ENCODE assay signal across 9 mouse cellular contexts in genomic region chr2:31314007-31314465, GRCm38 (mm10). TPM values are rescaled to one million over a fixed set of nuclear protein-coding genes. Genes with fewer than 3 reads are reported as not detected.
A peak's percentile ranks its signal among the peaks of the same experiment; 100 is the strongest.
DNase-seq lines count a peak whose midpoint lies in the region; ATAC-seq lines count a peak whose summit lies in the region.
"Had no signal": no experiment of that assay in that cellular context is flagged by ENCODE, and none has a peak within 500 bp of the region (broad histone marks: within the 10 kb centered on the region; RNA-seq: fewer than 3 reads in every experiment).

Gene Hmcn2 (plus strand): TSS chr2:31314415.

- WGBS in kidney, embryonic 15.5 days, result 1% methylated on average over 33 of the region's 33 CpGs
- 1% methylated on average over 33 of the region's 33 CpGs for WGBS in forebrain, embryonic 15.5 days
- WGBS in hindbrain, embryonic 12.5 days, result 2% methylated on average over 32 of the region's 33 CpGs
- WGBS in neural tube, embryonic 12.5 days, result 4% methylated on average over 33 of the region's 33 CpGs

- peak within 1 kb of the TSS; percentile 27 for H3K4me3 ChIP-seq in kidney, embryonic 15.5 days (replicated peaks)
- H3K4me3 ChIP-seq in forebrain, embryonic 15.5 days, result peak within 1 kb of the TSS; percentile 7
- peak within 1 kb of the TSS; percentile 18 for H3K4me3 ChIP-seq in hindbrain, embryonic 12.5 days
- H3K4me3 ChIP-seq in neural tube, embryonic 12.5 days, result no peak within 1 kb of the TSS

- H3K4me1 ChIP-seq in kidney, embryonic 15.5 days, result peaks cover 15% of the 10 kb centered on the region
- H3K4me1 ChIP-seq in forebrain, embryonic 15.5 days, result peaks cover 4% of the 10 kb centered on the region; the same call in 1 of the 2 replicates
- H3K4me1 ChIP-seq in hindbrain, embryonic 12.5 days, result peaks cover 7% of the 10 kb centered on the region; the same call in 1 of the 2 replicates
- peaks cover 13% of the 10 kb centered on the region for H3K4me1 ChIP-seq in neural tube, embryonic 12.5 days

- no peaks in the 10 kb centered on the region for H3K9me3 ChIP-seq in kidney, embryonic 15.5 days (replicated peaks)
- no peaks in the 10 kb centered on the region for H3K9me3 ChIP-seq in forebrain, embryonic 15.5 days
- no peaks in the 10 kb centered on the region for H3K9me3 ChIP-seq in hindbrain, embryonic 12.5 days (replicated peaks)
- no peaks in the 10 kb centered on the region for H3K9me3 ChIP-seq in neural tube, embryonic 12.5 days

- H3K9ac ChIP-seq in kidney, embryonic 15.5 days, result no peak within 1 kb of the TSS
- H3K9ac ChIP-seq in forebrain, embryonic 15.5 days (replicated peaks), result no peak within 1 kb of the TSS
- H3K9ac ChIP-seq in hindbrain, embryonic 12.5 days, result no peak within 1 kb of the TSS
- no peak within 1 kb of the TSS for H3K9ac ChIP-seq in neural tube, embryonic 12.5 days

- H3K36me3 ChIP-seq in kidney, embryonic 15.5 days, result no peaks in the 10 kb centered on the region
- H3K36me3 ChIP-seq in forebrain, embryonic 15.5 days, result no peaks in the 10 kb centered on the region
- H3K36me3 ChIP-seq in hindbrain, embryonic 12.5 days, result no peaks in the 10 kb centered on the region
- H3K36me3 ChIP-seq in neural tube, embryonic 12.5 days, result no peaks in the 10 kb centered on the region

- H3K27me3 ChIP-seq in kidney, embryonic 15.5 days, result peaks cover 89% of the 10 kb centered on the region
- H3K27me3 ChIP-seq in forebrain, embryonic 15.5 days, result peaks cover 56% of the 10 kb centered on the region
- H3K27me3 ChIP-seq in hindbrain, embryonic 12.5 days, result peaks cover 83% of the 10 kb centered on the region
- peaks cover 59% of the 10 kb centered on the region for H3K27me3 ChIP-seq in neural tube, embryonic 12.5 days (replicated peaks)

- H3K4me2 ChIP-seq in kidney, embryonic 15.5 days, result peak within 1 kb of the TSS; percentile 56
- peak within 1 kb of the TSS; percentile 27 for H3K4me2 ChIP-seq in forebrain, embryonic 15.5 days (replicated peaks)
- peak within 1 kb of the TSS; percentile 36 for H3K4me2 ChIP-seq in hindbrain, embryonic 12.5 days (replicated peaks)
- peak within 1 kb of the TSS; percentile 48 for H3K4me2 ChIP-seq in neural tube, embryonic 12.5 days (replicated peaks)

- DNase-seq in kidney, postnatal 10 days, result no peak
- DNase-seq in thymus, postnatal 0 days (ENCODE audit: low spot score), result no peak
- DNase-seq: kidney, adult 18-20 months had no signal

- ATAC-seq in kidney, embryonic 15.5 days (replicated peaks; ENCODE audit: low FRiP score), result no peak
- no peak for ATAC-seq in forebrain, embryonic 15.5 days (replicated peaks)
- no peak for ATAC-seq in hindbrain, embryonic 12.5 days (ENCODE audit: low FRiP score)
- ATAC-seq in neural tube, embryonic 12.5 days (ENCODE audit: low FRiP score, low read depth), result no peak
- no peak for ATAC-seq in CD4-positive, CD25-positive, alpha-beta regulatory T cell, adult 4 months
- no peak for ATAC-seq in monocyte, adult 5-6 weeks (replicated peaks; ENCODE audit: insufficient number of reproducible peaks, low FRiP score, low TSS enrichment, poor library complexity, severe bottlenecking)

- H3K27ac ChIP-seq in kidney, embryonic 15.5 days, result no peak within 1 kb of the TSS
- no peak within 1 kb of the TSS for H3K27ac ChIP-seq in forebrain, embryonic 15.5 days (replicated peaks)
- H3K27ac ChIP-seq in hindbrain, embryonic 12.5 days, result no peak within 1 kb of the TSS
- H3K27ac ChIP-seq in neural tube, embryonic 12.5 days, result no peak within 1 kb of the TSS

RNA-seq across cellular contexts. Expression of gene Hmcn2, which starts in this region (rescaled TPM):
- polyA plus RNA-seq in kidney, embryonic 15.5 days (2015; fragmentation: Nextera tagmentation; extraction: Ambion mirVana), result 0.22 and 0.33 TPM in 2 replicates
- polyA plus RNA-seq in forebrain, embryonic 15.5 days (2015; fragmentation: Nextera tagmentation; extraction: Ambion mirVana), result 0.19 and 0.22 TPM in 2 replicates
- 0.30 and 0.33 TPM in 2 replicates for polyA plus RNA-seq in hindbrain, embryonic 12.5 days (2016; fragmentation: Nextera tagmentation; extraction: Ambion mirVana)
- polyA plus RNA-seq in neural tube, embryonic 12.5 days (2016; fragmentation: Nextera tagmentation; extraction: Ambion mirVana), result 0.15 TPM in 2 replicates
- under 1 TPM; 0.36 to 0.48 TPM for polyA plus RNA-seq in CD4-positive, CD25-positive, alpha-beta regulatory T cell, adult 4 months (2017; shearing (Covaris generic))
- not detected in 3 replicates for total RNA-seq in monocyte, adult 5-6 weeks (2017)
- 0.26 and 0.31 TPM in 2 replicates for polyA plus RNA-seq in thymus, postnatal 0 days (2015; fragmentation: Nextera tagmentation; extraction: Ambion mirVana)
